Mouse (Mus musculus): ENCODE measurements at regions not wholly inside any gene's neighbourhood (a gene's known extent, or its start where the extent isn't known, plus 50 kb on each side); places are given as distances from the start of the nearest gene placed in this dataset.

- 63% methylated on average over 4 of the region's 4 CpGs for whole genome bisulfite sequencing
- Histone ChIP-seq H3K27me3 (ENCODE audit: control insufficient read depth, insufficient read depth, low read length) (no peaks in the 10 kb centered on the region), H3K9ac (replicated peaks; ENCODE audit: low read depth, low read length) (no peak overlapping the region), H3K27ac (ENCODE audit: low read depth) (no peak overlapping the region), H3K4me3 (ENCODE audit: low read depth, low read length) (no peak overlapping the region), H3K36me3 (replicated peaks; ENCODE audit: control insufficient read depth, insufficient read depth, low read length) (no peaks in the 10 kb centered on the region), H3K4me1 (ENCODE audit: control insufficient read depth, insufficient read depth) (no peaks in the 10 kb centered on the region), H3K9me3 (replicated peaks; ENCODE audit: control insufficient read depth, low read length) (no peaks in the 10 kb centered on the region), H3K4me2 (ENCODE audit: low read depth, low read length) (no peak overlapping the region)
- no peak for ATAC-seq (ENCODE audit: insufficient read depth, low read depth)
- TF ChIP-seq CTCF (IDR thresholded peaks at IDR 0.05; ENCODE audit: low read depth), result no peak
- TF ChIP-seq EP300 (IDR thresholded peaks at IDR 0.05; ENCODE audit: low read depth), result no peak
- DNase-seq (ENCODE audit: low spot score), result no peak
Measured at GRCm38 (mm10) chr12:35724132-35724531, 189.3 kb upstream of the Ahr start.

DNA sequence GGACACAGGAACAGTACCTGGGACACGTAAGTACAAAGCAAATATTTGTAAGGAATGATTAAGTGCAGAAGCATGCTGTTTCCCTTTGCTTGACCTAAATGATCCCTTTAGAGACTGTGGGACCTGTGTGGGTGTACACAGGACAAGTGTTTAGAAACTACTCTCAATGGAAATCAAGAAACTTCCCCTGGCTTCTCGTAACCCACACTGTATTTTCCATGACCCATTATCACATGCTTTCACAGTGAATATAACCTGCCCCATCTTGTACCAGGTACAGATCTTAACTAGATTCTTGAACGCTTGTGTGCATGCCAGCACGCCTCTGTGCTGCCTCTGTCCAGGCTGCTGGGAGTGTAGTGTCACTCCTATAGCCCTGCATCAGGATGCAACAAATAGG, 177.8 kb upstream of the Ahr start:
- no peak for TF ChIP-seq EP300 (IDR thresholded peaks at IDR 0.05; ENCODE audit: low read depth)
- no peak for TF ChIP-seq CTCF (IDR thresholded peaks at IDR 0.05; ENCODE audit: low read depth)
- H3K9ac ChIP-seq (replicated peaks; ENCODE audit: low read depth, low read length), result no peak overlapping the region
- DNase-seq (ENCODE audit: low spot score) (no peak), ATAC-seq (ENCODE audit: insufficient read depth, low read depth) (no peak)
- H3K27ac ChIP-seq (ENCODE audit: low read depth), result no peak overlapping the region
- no peaks in the 10 kb centered on the region for H3K27me3 ChIP-seq (ENCODE audit: control insufficient read depth, insufficient read depth, low read length)
- no peak overlapping the region for H3K4me3 ChIP-seq (ENCODE audit: low read depth, low read length)
- H3K4me1 ChIP-seq (ENCODE audit: control insufficient read depth, insufficient read depth), result no peaks in the 10 kb centered on the region
- WGBS, result 65% methylated on average over 4 of the region's 4 CpGs
- no peak overlapping the region for H3K4me2 ChIP-seq (ENCODE audit: low read depth, low read length)
- no peaks in the 10 kb centered on the region for H3K9me3 ChIP-seq (replicated peaks; ENCODE audit: control insufficient read depth, low read length)
- no peaks in the 10 kb centered on the region for H3K36me3 ChIP-seq (replicated peaks; ENCODE audit: control insufficient read depth, insufficient read depth, low read length)

DNA sequence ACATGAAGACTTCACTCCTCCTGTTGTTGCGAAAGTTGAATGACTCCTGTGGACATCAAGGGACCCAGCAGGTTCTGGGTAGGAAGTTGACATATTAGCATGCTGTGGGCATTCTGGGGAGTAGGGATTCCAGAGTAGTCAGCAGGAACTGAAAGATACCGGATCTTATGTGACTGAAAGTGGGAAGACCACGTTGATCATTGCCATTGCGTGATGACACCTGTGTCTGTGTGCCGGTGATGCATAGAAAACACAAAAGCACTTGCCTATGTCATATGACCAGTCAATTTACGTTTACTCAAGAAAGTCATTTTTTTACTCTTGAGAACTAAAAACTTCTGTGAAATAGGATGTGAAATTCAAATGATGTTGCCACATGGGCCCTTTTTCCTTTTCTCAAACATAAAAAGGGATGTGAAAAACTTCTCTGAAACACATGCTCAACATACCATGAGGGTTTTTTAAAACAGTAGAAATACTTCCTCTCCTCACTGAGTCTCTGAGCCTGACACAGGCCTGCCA, 176.8 kb upstream of the Ahr start:
- DNase-seq (ENCODE audit: low spot score), result no peak
- H3K4me2 ChIP-seq (ENCODE audit: low read depth, low read length), result no peak overlapping the region
- H3K27ac ChIP-seq (ENCODE audit: low read depth), result no peak overlapping the region
- no peaks in the 10 kb centered on the region for H3K4me1 ChIP-seq (ENCODE audit: control insufficient read depth, insufficient read depth)
- no peaks in the 10 kb centered on the region for H3K36me3 ChIP-seq (replicated peaks; ENCODE audit: control insufficient read depth, insufficient read depth, low read length)
- H3K9ac ChIP-seq (replicated peaks; ENCODE audit: low read depth, low read length), result no peak overlapping the region
- no peak for TF ChIP-seq CTCF (IDR thresholded peaks at IDR 0.05; ENCODE audit: low read depth)
- no peak for TF ChIP-seq EP300 (IDR thresholded peaks at IDR 0.05; ENCODE audit: low read depth)
- no peak overlapping the region for H3K4me3 ChIP-seq (ENCODE audit: low read depth, low read length)
- no peaks in the 10 kb centered on the region for H3K9me3 ChIP-seq (replicated peaks; ENCODE audit: control insufficient read depth, low read length)
- ATAC-seq (ENCODE audit: insufficient read depth, low read depth), result no peak
- WGBS, result 85% methylated on average over 6 of the region's 6 CpGs
- H3K27me3 ChIP-seq (ENCODE audit: control insufficient read depth, insufficient read depth, low read length), result no peaks in the 10 kb centered on the region

- DNase-seq (ENCODE audit: low spot score), result no peak
Measured at GRCm38 (mm10) chr12:35710323-35710722, 175.5 kb upstream of the Ahr start.

GRCm38 (mm10) chr12:35703479-35703878, 168.6 kb upstream of the Ahr start:
- ATAC-seq (ENCODE audit: insufficient read depth, low read depth), result no peak
- 85% methylated on average over 2 of the region's 2 CpGs for WGBS

More at GRCm38 (mm10) chr12:35710323-35710722, 175.5 kb upstream of the Ahr start:
- H3K36me3 ChIP-seq (replicated peaks; ENCODE audit: control insufficient read depth, insufficient read depth, low read length), result no peaks in the 10 kb centered on the region
- H3K27ac ChIP-seq (ENCODE audit: low read depth), result no peak overlapping the region
- ATAC-seq (ENCODE audit: insufficient read depth, low read depth), result no peak
- no peak overlapping the region for H3K4me2 ChIP-seq (ENCODE audit: low read depth, low read length)
- H3K9ac ChIP-seq (replicated peaks; ENCODE audit: low read depth, low read length), result no peak overlapping the region
- no peaks in the 10 kb centered on the region for H3K9me3 ChIP-seq (replicated peaks; ENCODE audit: control insufficient read depth, low read length)
- no peaks in the 10 kb centered on the region for H3K4me1 ChIP-seq (ENCODE audit: control insufficient read depth, insufficient read depth)
- 51% methylated on average over 5 of the region's 5 CpGs for WGBS
- H3K27me3 ChIP-seq (ENCODE audit: control insufficient read depth, insufficient read depth, low read length), result no peaks in the 10 kb centered on the region
- no peak overlapping the region for H3K4me3 ChIP-seq (ENCODE audit: low read depth, low read length)
- no peak for TF ChIP-seq EP300 (IDR thresholded peaks at IDR 0.05; ENCODE audit: low read depth)
- no peak for TF ChIP-seq CTCF (IDR thresholded peaks at IDR 0.05; ENCODE audit: low read depth)

GRCm38 (mm10) chr12:35702674-35703073, 167.8 kb upstream of the Ahr start:
- DNase-seq (ENCODE audit: low spot score) (no peak), ATAC-seq (ENCODE audit: insufficient read depth, low read depth) (no peak)
- no peaks in the 10 kb centered on the region for H3K9me3 ChIP-seq (replicated peaks; ENCODE audit: control insufficient read depth, low read length)
- H3K36me3 ChIP-seq (replicated peaks; ENCODE audit: control insufficient read depth, insufficient read depth, low read length), result no peaks in the 10 kb centered on the region
- no peak overlapping the region for H3K9ac ChIP-seq (replicated peaks; ENCODE audit: low read depth, low read length)
- no peak overlapping the region for H3K27ac ChIP-seq (ENCODE audit: low read depth)
- 41% methylated on average over 7 of the region's 7 CpGs for WGBS
- no peaks in the 10 kb centered on the region for H3K4me1 ChIP-seq (ENCODE audit: control insufficient read depth, insufficient read depth)
- H3K27me3 ChIP-seq (ENCODE audit: control insufficient read depth, insufficient read depth, low read length), result no peaks in the 10 kb centered on the region
- TF ChIP-seq EP300 (IDR thresholded peaks at IDR 0.05; ENCODE audit: low read depth) (no peak), CTCF (IDR thresholded peaks at IDR 0.05; ENCODE audit: low read depth) (no peak)
- H3K4me2 ChIP-seq (ENCODE audit: low read depth, low read length), result no peak overlapping the region
- no peak overlapping the region for H3K4me3 ChIP-seq (ENCODE audit: low read depth, low read length)

More at GRCm38 (mm10) chr12:35703479-35703878, 168.6 kb upstream of the Ahr start:
- Histone ChIP-seq H3K9ac (replicated peaks; ENCODE audit: low read depth, low read length) (no peak overlapping the region), H3K4me2 (ENCODE audit: low read depth, low read length) (no peak overlapping the region), H3K4me3 (ENCODE audit: low read depth, low read length) (no peak overlapping the region), H3K9me3 (replicated peaks; ENCODE audit: control insufficient read depth, low read length) (no peaks in the 10 kb centered on the region), H3K4me1 (ENCODE audit: control insufficient read depth, insufficient read depth) (no peaks in the 10 kb centered on the region), H3K27me3 (ENCODE audit: control insufficient read depth, insufficient read depth, low read length) (no peaks in the 10 kb centered on the region), H3K36me3 (replicated peaks; ENCODE audit: control insufficient read depth, insufficient read depth, low read length) (no peaks in the 10 kb centered on the region), H3K27ac (ENCODE audit: low read depth) (no peak overlapping the region)
- no peak for TF ChIP-seq EP300 (IDR thresholded peaks at IDR 0.05; ENCODE audit: low read depth)
- no peak for TF ChIP-seq CTCF (IDR thresholded peaks at IDR 0.05; ENCODE audit: low read depth)
- DNase-seq (ENCODE audit: low spot score), result no peak

All from heart, postnatal 0 days (tissue).